Mouse (Mus musculus) stomach, embryonic 15.5 days (tissue): ENCODE data around the gene Mamstr. TPM values are rescaled to one million over a fixed set of nuclear protein-coding genes. Genes with fewer than 3 reads are reported as not detected.

Source experiments
- ATAC-seq: fragments of 200-750 bp; cut with Nextera tagmentation; 2 replicates; pipeline ENCODE4 v1.8.0; 2017; ENCODE audit warnings: low read depth, moderate number of reproducible peaks, moderate TSS enrichment; ENCODE audit not compliant: insufficient read depth, low FRiP score
- H3K27ac ChIP-seq: fragments of 300-500 bp; sonication (generic); 2 replicates; pipeline ENCODE4 v1.5.1; 2015; ENCODE audit warnings: mild to moderate bottlenecking, inconsistent platforms
- H3K27me3 ChIP-seq: fragments of 300-500 bp; sonication (generic); replicated peaks from 2 replicates; pipeline ENCODE4 v1.6.1; 2015; ENCODE audit warnings: inconsistent platforms
- H3K36me3 ChIP-seq: fragments of 300-500 bp; sonication (generic); 2 replicates; pipeline ENCODE4 v1.6.1; 2015; ENCODE audit warnings: inconsistent platforms
- H3K4me1 ChIP-seq: fragments of 300-500 bp; sonication (generic); 2 replicates; pipeline ENCODE4 v1.6.1; 2015; ENCODE audit warnings: inconsistent platforms
- H3K4me2 ChIP-seq: fragments of 300-500 bp; sonication (generic); 2 replicates; pipeline ENCODE4 v1.6.1; 2015; ENCODE audit warnings: mild to moderate bottlenecking, inconsistent platforms
- H3K4me3 ChIP-seq: fragments of 300-500 bp; sonication (generic); replicated peaks from 2 replicates; pipeline ENCODE4 v1.5.1; 2015; ENCODE audit warnings: inconsistent platforms
- H3K9ac ChIP-seq: fragments of 300-500 bp; sonication (generic); 2 replicates; pipeline ENCODE4 v1.6.1; 2015; ENCODE audit warnings: inconsistent platforms
- H3K9me3 ChIP-seq: fragments of 300-500 bp; sonication (generic); 2 replicates; pipeline ENCODE4 v1.6.1; 2016; ENCODE audit warnings: inconsistent platforms
- WGBS: fragments of 180-500 bp; shearing (Covaris S2); methylation state at CpG from one replicate; pipeline ENCODE4 v1.1.7; 2015; 5-methylcytosine and 5-hydroxymethylcytosine counted together
- polyA plus RNA-seq: library from polyadenylated mRNA; unstranded; fragments of >200 nt; fragmentation: Nextera tagmentation; extraction: Ambion mirVana; gene quantifications from 2 replicates; pipeline ENCODE4 v1.2.1, GENCODE M21; 2015

Mamstr gene
- polyA plus RNA-seq, 1 experiment from 2014 or later: 9.5 TPM

DNA sequence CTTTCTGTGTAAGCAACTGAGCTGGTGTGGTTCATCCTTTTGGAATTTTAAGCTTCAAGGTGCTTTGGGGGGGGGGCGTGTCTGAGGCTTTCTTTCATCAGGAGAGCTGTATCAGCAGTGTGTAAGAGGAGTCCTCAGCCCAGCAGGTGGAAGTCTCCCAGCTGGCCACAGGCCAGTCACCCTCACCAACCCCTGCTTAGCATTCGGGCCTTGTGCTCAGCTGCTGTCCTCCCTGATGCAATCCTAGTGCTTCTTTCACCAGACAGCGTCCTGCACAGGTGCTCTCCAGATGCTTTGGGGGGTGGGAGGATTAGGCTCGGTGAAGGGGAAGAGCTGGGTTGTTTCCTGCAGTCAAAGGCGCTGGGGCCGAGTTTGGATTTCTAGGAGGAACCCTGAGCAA lies 23.5 kb upstream of the Mamstr start:
- 0 out of 2 replicates have a peak, but pooled peaks have one; percentile 51 for ATAC-seq
- WGBS: 23% methylated on average over 6 of the region's 6 CpGs
- Histone ChIP-seq H3K4me1 (peaks cover 13% of the 10 kb centered on the region), H3K4me3 (no peak overlapping the region), H3K27ac (peak overlapping the region; percentile 67; the same call in 1 of the 2 replicates), H3K36me3 (no peaks in the 10 kb centered on the region), H3K9ac (no peak overlapping the region), H3K27me3 (peaks cover 24% of the 10 kb centered on the region), H3K9me3 (no peaks in the 10 kb centered on the region), H3K4me2 (no peak overlapping the region; the same call in 1 of the 2 replicates)

DNA sequence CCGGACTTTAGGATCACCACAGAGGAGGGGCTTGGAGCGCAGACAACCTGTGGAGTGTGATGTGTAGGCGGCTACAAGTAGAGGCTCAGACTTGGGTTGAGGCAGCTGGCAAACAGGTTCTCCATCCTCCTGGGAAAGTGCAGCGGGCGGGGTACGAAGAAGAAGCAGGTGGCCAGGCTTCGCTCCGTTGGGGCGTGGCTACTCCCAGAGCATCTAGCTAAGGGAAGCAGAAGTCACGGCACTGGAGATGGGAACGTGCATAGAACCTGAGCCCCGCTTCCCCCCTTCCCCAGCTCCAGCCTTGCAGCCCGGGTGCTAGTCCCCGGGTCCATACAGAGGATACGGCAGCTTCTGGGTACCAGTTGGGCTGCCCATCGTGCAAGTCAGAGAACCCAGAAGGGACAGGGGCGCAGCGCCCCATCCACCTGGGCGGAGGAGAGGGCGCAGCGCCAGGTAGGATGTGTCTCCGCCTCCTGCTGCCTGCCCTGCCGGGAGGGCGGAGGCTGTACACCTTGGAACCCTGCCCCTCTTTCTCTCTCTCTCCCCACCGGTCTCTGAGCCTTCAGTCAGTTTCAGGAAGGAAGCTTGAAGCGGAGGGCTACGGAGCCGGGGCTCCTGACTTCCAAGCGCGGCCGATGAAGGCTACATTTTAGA lies 22.6 kb upstream of the Mamstr start, which contains the start of gene Fut1:
TSS of gene Fut1 (plus strand) at position 248 of the 654 bp plus-strand sequence.
- Histone ChIP-seq H3K4me2 (peak within 1 kb of the TSS; percentile 61), H3K27me3 (peaks cover 24% of the 10 kb centered on the region), H3K9me3 (no peaks in the 10 kb centered on the region), H3K9ac (no peak within 1 kb of the TSS), H3K36me3 (no peaks in the 10 kb centered on the region), H3K4me1 (peaks cover 13% of the 10 kb centered on the region), H3K4me3 (peak within 1 kb of the TSS; percentile 31), H3K27ac (peak within 1 kb of the TSS; percentile 67)
- ATAC-seq: peak; percentile 64; the same call in 1 of the 2 replicates
- 4% methylated on average over 30 of the region's 31 CpGs for WGBS

DNA sequence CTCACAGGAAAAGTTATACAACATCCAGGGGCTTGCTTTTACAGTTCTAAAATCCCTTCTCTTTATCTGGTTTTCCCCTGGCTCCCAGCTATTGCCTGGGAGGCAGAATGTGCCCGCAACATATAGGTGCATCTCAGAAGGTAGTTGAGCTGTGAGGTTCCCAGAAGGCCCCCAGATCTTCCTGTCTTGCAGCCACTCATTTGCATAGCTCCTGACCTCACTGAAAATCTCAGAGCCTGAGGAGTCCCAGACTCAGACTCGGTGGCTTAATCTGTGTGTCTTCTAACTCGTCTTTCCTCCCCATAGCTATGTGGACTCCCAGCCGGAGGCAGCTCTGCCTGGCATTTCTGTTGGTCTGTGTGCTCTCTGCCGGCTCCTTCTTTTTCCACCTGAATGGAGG lies 21.5 kb upstream of the Mamstr start:
- H3K36me3 ChIP-seq: no peaks in the 10 kb centered on the region
- H3K4me1 ChIP-seq: peaks cover 13% of the 10 kb centered on the region
- no peak overlapping the region for H3K27ac ChIP-seq
- WGBS: 91% methylated on average over 5 of the region's 5 CpGs
- no peak overlapping the region for H3K4me2 ChIP-seq
- no peaks in the 10 kb centered on the region for H3K9me3 ChIP-seq
- no peak overlapping the region for H3K9ac ChIP-seq
- H3K27me3 ChIP-seq: peaks cover 24% of the 10 kb centered on the region
- no peak for ATAC-seq
- H3K4me3 ChIP-seq: no peak overlapping the region

DNA sequence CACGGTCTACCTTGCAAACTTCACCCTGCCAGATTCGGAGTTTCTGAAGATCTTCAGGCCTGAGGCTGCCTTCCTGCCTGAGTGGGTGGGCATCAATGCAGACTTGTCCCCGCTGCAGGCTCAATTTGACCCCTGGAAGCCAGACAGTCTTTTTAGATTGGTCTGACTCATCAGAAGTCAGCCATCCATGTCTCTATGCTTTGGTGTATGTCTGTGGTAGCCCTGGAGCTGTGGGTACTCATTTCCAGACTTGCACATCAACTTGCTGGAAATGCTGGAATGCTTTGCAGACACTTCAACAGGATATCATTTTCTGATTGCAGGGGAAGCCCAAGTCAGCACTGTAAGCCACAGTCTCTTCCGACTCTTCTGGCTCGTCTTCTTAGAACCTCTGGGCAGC lies 20.2 kb upstream of the Mamstr start:
- Histone ChIP-seq H3K36me3 (no peaks in the 10 kb centered on the region), H3K9ac (no peak overlapping the region), H3K27me3 (peaks cover 24% of the 10 kb centered on the region), H3K27ac (no peak overlapping the region), H3K9me3 (no peaks in the 10 kb centered on the region), H3K4me2 (no peak overlapping the region), H3K4me3 (no peak overlapping the region), H3K4me1 (peaks cover 13% of the 10 kb centered on the region)
- WGBS: 79% methylated on average over 5 of the region's 5 CpGs
- no peak for ATAC-seq

GRCm38 (mm10) chr7:45621443-45621842 lies 18.3 kb upstream of the Mamstr start, which contains the start of gene Izumo1:
Izumo1 (plus strand) TSS chr7:45621811.
- no peak for ATAC-seq
- no peak within 1 kb of the TSS for H3K4me2 ChIP-seq
- no peak within 1 kb of the TSS for H3K4me3 ChIP-seq
- peaks cover 18% of the 10 kb centered on the region for H3K27me3 ChIP-seq
- H3K9me3 ChIP-seq: no peaks in the 10 kb centered on the region
- peaks cover 10% of the 10 kb centered on the region for H3K4me1 ChIP-seq
- H3K36me3 ChIP-seq: no peaks in the 10 kb centered on the region
- no peak within 1 kb of the TSS for H3K9ac ChIP-seq
- WGBS: 30% methylated on average over 9 of the region's 9 CpGs
- no peak within 1 kb of the TSS for H3K27ac ChIP-seq

- Histone ChIP-seq H3K4me2 (no peak overlapping the region), H3K9ac (no peak overlapping the region), H3K27me3 (peaks cover 12% of the 10 kb centered on the region), H3K4me1 (peaks cover 3% of the 10 kb centered on the region; the same call in 1 of the 2 replicates), H3K4me3 (no peak overlapping the region), H3K27ac (no peak overlapping the region), H3K9me3 (no peaks in the 10 kb centered on the region), H3K36me3 (no peaks in the 10 kb centered on the region)
- no peak for ATAC-seq
- 93% methylated on average over 11 of the region's 11 CpGs for WGBS
Observed at GRCm38 (mm10) chr7:45623507-45623906, 16.3 kb upstream of the Mamstr start.

- no peaks in the 10 kb centered on the region for H3K9me3 ChIP-seq
- H3K27ac ChIP-seq: no peak overlapping the region
- no peak overlapping the region for H3K4me3 ChIP-seq
- H3K9ac ChIP-seq: no peak overlapping the region
- ATAC-seq: no peak
- peaks cover 9% of the 10 kb centered on the region for H3K27me3 ChIP-seq
- no peak overlapping the region for H3K4me2 ChIP-seq
- WGBS: 73% methylated on average over 3 of the region's 3 CpGs
- no peaks in the 10 kb centered on the region for H3K36me3 ChIP-seq
- H3K4me1 ChIP-seq: peaks cover 3% of the 10 kb centered on the region; the same call in 1 of the 2 replicates
Observed at GRCm38 (mm10) chr7:45624718-45625117, 15.1 kb upstream of the Mamstr start.

DNA sequence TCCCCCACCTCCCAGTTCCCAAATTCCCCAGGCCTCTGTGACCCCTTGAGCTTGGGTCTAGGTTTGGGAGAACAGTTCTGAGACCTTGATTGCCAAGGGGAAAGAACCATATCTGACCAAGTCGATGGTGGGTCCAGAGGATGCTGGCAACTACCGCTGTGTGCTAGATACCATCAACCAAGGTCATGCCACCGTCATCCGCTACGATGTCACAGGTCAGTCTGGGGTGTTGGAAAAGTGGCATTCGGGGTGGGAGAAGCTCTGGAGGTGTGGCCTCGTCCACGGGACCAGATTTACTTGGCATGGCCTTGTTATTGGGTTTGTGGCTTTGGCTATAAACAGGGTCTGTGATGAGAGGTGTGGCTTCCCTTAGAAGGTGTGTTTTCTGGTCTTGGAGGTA lies 14.3 kb upstream of the Mamstr start:
- 91% methylated on average over 8 of the region's 8 CpGs for WGBS
- Histone ChIP-seq H3K4me1 (peaks cover 3% of the 10 kb centered on the region; the same call in 1 of the 2 replicates), H3K4me2 (no peak overlapping the region), H3K27ac (no peak overlapping the region), H3K9me3 (no peaks in the 10 kb centered on the region), H3K9ac (no peak overlapping the region), H3K4me3 (no peak overlapping the region), H3K27me3 (peaks cover 9% of the 10 kb centered on the region), H3K36me3 (no peaks in the 10 kb centered on the region)
- ATAC-seq: no peak

- 86% methylated on average over 7 of the region's 7 CpGs for WGBS
- no peak overlapping the region for H3K9ac ChIP-seq
- H3K4me2 ChIP-seq: 0 out of 2 replicates have a peak overlapping the region, but pooled peaks have one; percentile 8
- H3K27ac ChIP-seq: no peak overlapping the region
- H3K4me3 ChIP-seq: no peak overlapping the region
- peaks cover 9% of the 10 kb centered on the region for H3K27me3 ChIP-seq
- no peaks in the 10 kb centered on the region for H3K9me3 ChIP-seq
- no peaks in the 10 kb centered on the region for H3K36me3 ChIP-seq
- peaks cover 3% of the 10 kb centered on the region; the same call in 1 of the 2 replicates for H3K4me1 ChIP-seq
- ATAC-seq: no peak
Observed at GRCm38 (mm10) chr7:45626571-45627076, 13.2 kb upstream of the Mamstr start.

GRCm38 (mm10) chr7:45627261-45627660 lies 12.5 kb upstream of the Mamstr start, which contains the start of gene Rasip1:
Rasip1 (plus strand) TSS chr7:45627488.
- H3K27me3 ChIP-seq: peaks cover 9% of the 10 kb centered on the region
- ATAC-seq: no peak
- H3K27ac ChIP-seq: peak within 1 kb of the TSS; percentile 48
- no peaks in the 10 kb centered on the region for H3K36me3 ChIP-seq
- H3K9ac ChIP-seq: peak within 1 kb of the TSS; percentile 58
- H3K9me3 ChIP-seq: no peaks in the 10 kb centered on the region
- H3K4me1 ChIP-seq: peaks cover 7% of the 10 kb centered on the region
- peak within 1 kb of the TSS; percentile 58 for H3K4me3 ChIP-seq
- peak within 1 kb of the TSS; percentile 99 for H3K4me2 ChIP-seq
- 80% methylated on average over 9 of the region's 9 CpGs for WGBS

DNA sequence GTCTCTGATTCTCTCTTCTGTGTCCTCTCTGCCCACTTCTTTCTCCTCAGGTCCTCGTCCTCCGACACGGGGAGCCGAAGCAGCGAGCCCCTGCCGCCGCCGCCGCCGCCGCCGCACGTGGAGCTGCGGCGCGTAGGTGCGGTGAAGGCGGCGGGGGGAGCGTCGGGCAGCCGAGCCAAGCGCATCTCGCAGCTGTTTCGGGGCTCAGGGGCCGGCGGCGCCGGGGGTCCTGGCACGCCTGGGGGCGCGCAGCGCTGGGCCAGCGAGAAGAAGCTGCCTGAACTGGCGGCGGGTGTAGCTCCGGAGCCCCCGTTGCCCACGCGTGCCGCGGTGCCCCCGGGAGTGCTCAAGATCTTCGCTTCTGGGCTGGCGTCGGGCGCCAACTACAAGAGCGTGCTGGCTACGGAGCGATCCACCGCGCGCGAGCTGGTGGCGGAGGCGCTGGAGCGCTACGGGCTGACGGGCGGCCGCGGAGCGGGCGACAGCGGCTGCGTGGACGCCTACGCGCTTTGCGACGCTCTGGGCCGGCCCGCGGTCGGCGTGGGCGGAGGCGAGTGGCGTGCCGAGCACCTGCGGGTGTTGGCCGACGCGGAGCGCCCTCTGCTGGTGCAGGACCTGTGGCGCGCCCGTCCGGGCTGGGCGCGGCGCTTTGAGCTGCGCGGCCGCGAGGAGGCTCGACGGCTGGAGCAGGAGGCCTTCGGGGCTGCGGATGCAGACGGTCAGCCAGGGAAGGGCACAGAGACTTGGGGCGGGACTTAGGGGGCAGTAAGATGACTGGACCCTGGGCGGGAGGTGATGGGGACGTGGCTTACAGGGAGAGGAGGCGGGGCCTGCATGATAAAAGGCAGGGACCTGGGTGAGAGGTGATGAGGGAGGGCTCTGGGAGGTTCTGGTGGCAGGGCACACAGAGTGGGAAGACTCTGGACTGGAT lies 11.1 kb upstream of the Mamstr start:
- Histone ChIP-seq H3K9ac (peak overlapping the region; percentile 58), H3K27me3 (peaks cover 9% of the 10 kb centered on the region), H3K4me3 (peak overlapping the region; percentile 58), H3K4me2 (peak overlapping the region; percentile 99), H3K27ac (peak overlapping the region; percentile 40), H3K4me1 (peaks cover 13% of the 10 kb centered on the region), H3K36me3 (no peaks in the 10 kb centered on the region), H3K9me3 (no peaks in the 10 kb centered on the region)
- ATAC-seq: peak; percentile 77
- under 1% methylated on average over 103 of the region's 105 CpGs for WGBS
